Mouse (Mus musculus) midbrain, embryonic 13.5 days (tissue): ENCODE results near the gene Neurl1a. TPM values are rescaled to one million over a fixed set of nuclear protein-coding genes. Genes with fewer than 3 reads are reported as not detected.

ENCODE experiments used
- ATAC-seq: fragments of 200-750 bp; cut with Nextera tagmentation; 2 replicates; pipeline ENCODE4 v1.8.0; 2017; ENCODE audit warnings: mild to moderate bottlenecking, moderate TSS enrichment, moderate library complexity
- H3K27ac ChIP-seq: fragments of 300-500 bp; sonication (generic); 2 replicates; pipeline ENCODE4 v1.5.1; 2015; ENCODE audit warnings: inconsistent platforms, mild to moderate bottlenecking, moderate library complexity
- H3K27me3 ChIP-seq: fragments of 300-500 bp; sonication (generic); 2 replicates; pipeline ENCODE4 v1.6.1; 2015; ENCODE audit warnings: mild to moderate bottlenecking, inconsistent platforms
- H3K36me3 ChIP-seq: fragments of 300-500 bp; sonication (generic); 2 replicates; pipeline ENCODE4 v1.6.1; 2015; ENCODE audit warnings: mild to moderate bottlenecking, inconsistent platforms
- H3K4me1 ChIP-seq: fragments of 300-500 bp; sonication (generic); replicated peaks from 2 replicates; pipeline ENCODE4 v1.6.1; 2015; ENCODE audit warnings: inconsistent platforms
- H3K4me2 ChIP-seq: fragments of 300-500 bp; sonication (generic); replicated peaks from 2 replicates; pipeline ENCODE4 v1.6.1; 2015; ENCODE audit warnings: moderate library complexity, mild to moderate bottlenecking, inconsistent platforms
- H3K4me3 ChIP-seq: fragments of 300-500 bp; sonication (generic); replicated peaks from 2 replicates; pipeline ENCODE4 v1.5.1; 2015; ENCODE audit warnings: mild to moderate bottlenecking, inconsistent platforms
- H3K9ac ChIP-seq: fragments of 300-500 bp; sonication (generic); replicated peaks from 2 replicates; pipeline ENCODE4 v1.6.1; 2015; ENCODE audit warnings: mild to moderate bottlenecking, inconsistent platforms
- H3K9me3 ChIP-seq: fragments of 300-500 bp; sonication (generic); 2 replicates; pipeline ENCODE4 v1.6.1; 2016; ENCODE audit warnings: mild to moderate bottlenecking, inconsistent platforms
- WGBS: fragments of 180-500 bp; shearing (Covaris S2); methylation state at CpG from one replicate; pipeline ENCODE4 v1.1.7; 2015; 5-methylcytosine and 5-hydroxymethylcytosine counted together
- polyA plus RNA-seq: library from polyadenylated mRNA; unstranded; fragments of >200 nt; fragmentation: Nextera tagmentation; extraction: Ambion mirVana; gene quantifications from 2 replicates; pipeline ENCODE4 v1.2.1, GENCODE M21; 2015

The Neurl1a gene
- polyA plus RNA-seq, 1 experiment from 2014 or later: 5.9 TPM

DNA sequence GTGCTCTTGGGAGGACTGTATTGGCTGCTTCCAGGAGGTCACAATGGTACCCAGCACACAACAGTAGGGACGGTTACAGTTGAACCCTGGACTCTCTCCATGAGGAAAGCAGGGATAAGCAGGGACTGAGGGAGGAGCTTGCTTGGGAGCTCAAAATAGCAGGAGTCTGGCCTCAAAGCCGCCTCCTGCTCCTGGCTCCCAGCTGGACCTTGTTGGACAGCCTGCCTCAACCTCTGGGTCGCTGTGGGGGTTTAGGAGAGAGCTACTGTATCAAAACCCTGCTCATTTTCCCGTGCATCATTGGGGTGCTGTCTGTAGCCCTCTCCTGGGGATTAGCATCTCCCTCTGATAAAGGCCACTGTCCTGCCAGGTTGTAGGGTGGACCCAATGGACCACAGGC, 100.8 kb downstream of the Neurl1a start:
- Histone ChIP-seq H3K36me3 (peaks cover 19% of the 10 kb centered on the region), H3K4me3 (no peak overlapping the region), H3K4me2 (no peak overlapping the region), H3K27ac (no peak overlapping the region), H3K27me3 (no peaks in the 10 kb centered on the region), H3K9me3 (no peaks in the 10 kb centered on the region), H3K9ac (no peak overlapping the region), H3K4me1 (no peaks in the 10 kb centered on the region)
- WGBS: 85% methylated on average over 4 of the region's 4 CpGs
- no peak for ATAC-seq

DNA sequence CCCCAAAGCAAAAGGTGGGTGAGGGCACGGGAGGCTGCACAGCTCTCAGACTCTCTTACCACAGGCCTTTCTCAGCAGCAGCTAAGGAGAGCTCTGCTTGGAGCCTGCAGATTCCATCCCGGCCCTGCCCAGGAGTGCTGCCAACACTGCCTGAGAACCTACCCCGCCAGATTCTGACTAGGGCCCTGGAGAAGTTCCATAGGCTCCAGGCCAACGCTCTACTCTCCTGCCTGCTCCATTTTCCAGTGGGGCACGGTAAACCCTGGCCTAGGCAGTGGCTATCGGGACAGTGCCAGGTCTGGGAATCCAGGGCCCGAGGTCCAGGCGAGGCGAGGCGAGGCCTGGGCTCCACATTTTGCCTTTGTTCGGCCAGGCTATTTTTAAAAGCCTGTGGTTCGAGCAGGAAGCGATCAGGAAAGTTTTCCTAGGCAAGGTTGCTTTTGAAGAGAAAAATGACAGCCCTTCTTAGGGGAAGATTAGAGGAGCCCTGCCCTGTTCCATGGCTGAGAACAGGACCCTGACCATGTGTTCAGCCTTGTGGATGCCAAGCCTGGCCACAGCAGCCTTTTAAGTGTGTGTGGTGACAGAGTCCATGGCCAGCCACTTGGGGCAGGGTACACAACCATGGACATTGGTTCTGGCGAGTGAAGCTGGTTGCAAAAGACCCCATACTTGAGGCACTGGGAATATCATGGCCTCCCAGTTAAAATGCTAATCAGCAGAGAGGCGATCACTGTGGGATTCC, 101.3 kb downstream of the Neurl1a start:
- no peak overlapping the region for H3K4me3 ChIP-seq
- no peak for ATAC-seq
- peaks cover 19% of the 10 kb centered on the region for H3K36me3 ChIP-seq
- no peak overlapping the region for H3K4me2 ChIP-seq
- H3K4me1 ChIP-seq: no peaks in the 10 kb centered on the region
- no peaks in the 10 kb centered on the region for H3K27me3 ChIP-seq
- WGBS: 81% methylated on average over 15 of the region's 15 CpGs
- H3K9me3 ChIP-seq: no peaks in the 10 kb centered on the region
- 0 out of 2 replicates have a peak overlapping the region, but pooled peaks have one; percentile 9 for H3K27ac ChIP-seq
- no peak overlapping the region for H3K9ac ChIP-seq

GRCm38 (mm10) chr19:47280894-47281293, 102.3 kb downstream of the Neurl1a start:
- Histone ChIP-seq H3K9me3 (no peaks in the 10 kb centered on the region), H3K4me2 (no peak overlapping the region), H3K9ac (0 out of 2 replicates have a peak overlapping the region, but pooled peaks have one; percentile 14), H3K27ac (no peak overlapping the region), H3K4me3 (no peak overlapping the region), H3K36me3 (peaks cover 16% of the 10 kb centered on the region), H3K4me1 (no peaks in the 10 kb centered on the region), H3K27me3 (no peaks in the 10 kb centered on the region)
- ATAC-seq: no peak
- WGBS: 88% methylated on average over 9 of the region's 9 CpGs

DNA sequence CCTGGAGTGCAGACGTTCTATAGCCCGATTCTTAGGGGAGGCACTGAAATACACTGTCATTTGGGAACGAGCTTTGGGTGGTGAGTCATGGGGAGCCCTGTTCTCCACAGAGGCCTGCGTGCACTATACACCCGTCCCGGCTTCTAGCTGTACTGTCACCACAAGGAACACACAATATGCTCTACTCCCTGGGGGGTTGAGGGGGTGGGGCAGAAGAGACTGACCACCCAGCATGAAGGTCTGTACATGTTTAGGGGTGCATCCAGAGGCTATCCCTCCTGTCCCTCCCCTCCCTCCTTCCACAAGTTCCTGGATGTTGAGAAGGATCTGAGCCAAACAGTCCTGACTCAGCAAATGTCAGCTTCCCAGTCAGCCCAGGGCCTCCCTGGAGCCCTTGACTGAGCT, 103.4 kb downstream of the Neurl1a start:
- no peak overlapping the region for H3K27ac ChIP-seq
- H3K4me1 ChIP-seq: no peaks in the 10 kb centered on the region
- peaks cover 10% of the 10 kb centered on the region; the same call in 1 of the 2 replicates for H3K36me3 ChIP-seq
- no peak overlapping the region for H3K4me3 ChIP-seq
- H3K9ac ChIP-seq: no peak overlapping the region
- no peak overlapping the region for H3K4me2 ChIP-seq
- 77% methylated on average over 6 of the region's 6 CpGs for WGBS
- no peak for ATAC-seq
- H3K9me3 ChIP-seq: no peaks in the 10 kb centered on the region
- no peaks in the 10 kb centered on the region for H3K27me3 ChIP-seq

- H3K9ac ChIP-seq: no peak overlapping the region
- H3K27me3 ChIP-seq: no peaks in the 10 kb centered on the region
- no peak overlapping the region for H3K4me2 ChIP-seq
- no peak for ATAC-seq
- H3K4me3 ChIP-seq: no peak overlapping the region
- H3K36me3 ChIP-seq: peaks cover 5% of the 10 kb centered on the region; the same call in 1 of the 2 replicates
- 95% methylated on average over 17 of the region's 17 CpGs for WGBS
- no peaks in the 10 kb centered on the region for H3K9me3 ChIP-seq
- no peaks in the 10 kb centered on the region for H3K4me1 ChIP-seq
- H3K27ac ChIP-seq: no peak overlapping the region
Measured at GRCm38 (mm10) chr19:47282688-47283215, 104.1 kb downstream of the Neurl1a start.

DNA sequence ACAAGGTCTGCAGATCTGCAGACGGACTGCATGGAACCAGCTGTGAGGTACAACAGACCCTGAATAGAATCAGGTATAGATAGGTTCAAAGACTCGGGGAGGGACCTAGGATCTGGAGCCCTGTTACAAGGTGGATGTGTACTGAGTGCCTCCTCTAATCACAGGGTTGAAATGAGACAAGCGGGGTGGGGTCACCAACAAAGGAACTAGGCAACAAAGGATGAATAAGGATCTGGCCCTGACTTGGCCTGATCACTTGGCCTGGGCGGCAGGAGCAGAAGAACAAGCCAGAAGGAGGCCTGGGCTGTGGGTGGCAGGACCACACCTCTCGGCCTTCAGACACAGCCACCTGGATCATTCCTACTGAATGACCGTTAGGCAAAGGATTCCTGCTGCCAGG, 107.0 kb downstream of the Neurl1a start:
- ATAC-seq: no peak
- 75% methylated on average over 6 of the region's 6 CpGs for WGBS
- H3K4me2 ChIP-seq: no peak overlapping the region
- H3K27ac ChIP-seq: no peak overlapping the region
- H3K4me1 ChIP-seq: peaks cover 3% of the 10 kb centered on the region; the same call in 1 of the 2 replicates
- H3K9ac ChIP-seq: no peak overlapping the region
- H3K27me3 ChIP-seq: no peaks in the 10 kb centered on the region
- no peaks in the 10 kb centered on the region for H3K36me3 ChIP-seq
- H3K4me3 ChIP-seq: no peak overlapping the region
- no peaks in the 10 kb centered on the region for H3K9me3 ChIP-seq

DNA sequence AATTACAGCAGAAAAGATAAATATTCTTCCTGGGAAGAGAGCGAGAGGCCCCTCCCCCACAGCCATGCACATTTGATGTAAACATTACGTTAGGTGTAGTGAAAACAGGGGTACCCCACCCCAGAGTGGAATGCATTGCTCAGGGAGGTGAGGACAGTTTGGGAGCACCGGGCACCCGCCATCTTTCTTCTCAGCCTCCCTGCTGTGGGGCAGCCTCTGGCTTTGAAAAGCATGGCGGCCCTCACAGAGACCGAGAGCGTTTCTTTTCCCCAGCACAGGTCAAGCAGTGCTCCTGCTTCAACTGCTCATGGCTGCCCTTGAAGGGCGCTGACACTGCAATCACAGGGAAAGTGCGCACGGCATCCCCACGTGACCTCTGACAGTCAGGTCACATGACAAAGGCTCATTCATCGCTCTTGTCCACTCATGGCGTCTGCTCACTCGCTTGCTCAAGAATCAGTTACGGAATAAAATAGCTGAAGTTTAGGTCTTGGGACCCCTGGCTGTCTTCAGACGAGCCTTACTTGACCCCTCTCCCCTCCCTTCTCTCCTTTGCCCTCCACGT, 108.3 kb downstream of the Neurl1a start:
- H3K4me3 ChIP-seq: no peak overlapping the region
- no peak for ATAC-seq
- H3K36me3 ChIP-seq: no peaks in the 10 kb centered on the region
- WGBS: 72% methylated on average over 17 of the region's 17 CpGs
- H3K27ac ChIP-seq: no peak overlapping the region
- H3K9me3 ChIP-seq: no peaks in the 10 kb centered on the region
- no peaks in the 10 kb centered on the region for H3K27me3 ChIP-seq
- H3K4me2 ChIP-seq: no peak overlapping the region
- H3K9ac ChIP-seq: no peak overlapping the region
- peaks cover 17% of the 10 kb centered on the region for H3K4me1 ChIP-seq

- no peaks in the 10 kb centered on the region for H3K9me3 ChIP-seq
- H3K4me2 ChIP-seq: no peak overlapping the region
- no peak overlapping the region for H3K4me3 ChIP-seq
- 0 out of 2 replicates have a peak overlapping the region, but pooled peaks have one; percentile 8 for H3K27ac ChIP-seq
- no peaks in the 10 kb centered on the region for H3K27me3 ChIP-seq
- ATAC-seq: peak; percentile 56; the same call in 1 of the 2 replicates
- no peaks in the 10 kb centered on the region for H3K36me3 ChIP-seq
- no peak overlapping the region for H3K9ac ChIP-seq
- peaks cover 25% of the 10 kb centered on the region for H3K4me1 ChIP-seq
- 28% methylated on average over 7 of the region's 7 CpGs for whole genome bisulfite sequencing
Measured at GRCm38 (mm10) chr19:47291307-47292080, 112.9 kb downstream of the Neurl1a start.

GRCm38 (mm10) chr19:47292451-47292951, 113.9 kb downstream of the Neurl1a start:
- Histone ChIP-seq H3K4me2 (no peak overlapping the region), H3K4me1 (peaks cover 25% of the 10 kb centered on the region), H3K4me3 (no peak overlapping the region), H3K27me3 (no peaks in the 10 kb centered on the region), H3K36me3 (no peaks in the 10 kb centered on the region), H3K9ac (peak overlapping the region; percentile 15; the same call in 1 of the 2 replicates), H3K27ac (no peak overlapping the region), H3K9me3 (no peaks in the 10 kb centered on the region)
- no peak for ATAC-seq
- WGBS: 56% methylated on average over 7 of the region's 7 CpGs

DNA sequence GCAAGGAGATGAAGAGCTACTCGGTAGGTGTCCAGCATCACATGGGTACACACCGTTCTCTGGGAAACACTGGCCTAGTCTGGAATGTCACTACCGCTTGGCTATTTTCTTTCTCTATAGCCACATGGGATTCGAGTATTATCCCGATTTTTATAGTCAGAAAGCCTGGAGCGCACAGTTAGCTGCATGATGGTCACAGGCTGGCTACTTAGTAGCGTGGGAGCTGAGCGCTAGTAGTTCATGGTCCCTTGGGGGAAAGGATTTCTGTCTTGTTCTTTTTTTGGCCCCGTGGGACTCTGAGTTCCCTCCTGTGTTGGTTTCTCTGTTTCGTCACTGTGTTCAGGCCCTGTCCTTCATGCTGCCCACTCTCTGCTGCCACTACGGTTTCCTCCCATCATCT, 119.5 kb downstream of the Neurl1a start:
- H3K4me1 ChIP-seq: peaks cover 25% of the 10 kb centered on the region
- H3K27me3 ChIP-seq: no peaks in the 10 kb centered on the region
- no peak overlapping the region for H3K4me3 ChIP-seq
- no peak overlapping the region for H3K27ac ChIP-seq
- no peak overlapping the region for H3K4me2 ChIP-seq
- ATAC-seq: no peak
- no peak overlapping the region for H3K9ac ChIP-seq
- 71% methylated on average over 11 of the region's 11 CpGs for WGBS
- no peaks in the 10 kb centered on the region for H3K9me3 ChIP-seq
- H3K36me3 ChIP-seq: no peaks in the 10 kb centered on the region

GRCm38 (mm10) chr19:47301303-47302190, 122.9 kb downstream of the Neurl1a start:
- H3K4me1 ChIP-seq: peaks cover 25% of the 10 kb centered on the region
- no peaks in the 10 kb centered on the region for H3K27me3 ChIP-seq
- peak overlapping the region; percentile 0; the same call in 1 of the 2 replicates for H3K9ac ChIP-seq
- H3K9me3 ChIP-seq: no peaks in the 10 kb centered on the region
- ATAC-seq: peak; percentile 87
- peak overlapping the region; percentile 78 for H3K27ac ChIP-seq
- WGBS: 3% methylated on average over 19 of the region's 19 CpGs
- no peaks in the 10 kb centered on the region for H3K36me3 ChIP-seq
- no peak overlapping the region for H3K4me3 ChIP-seq
- H3K4me2 ChIP-seq: peak overlapping the region; percentile 30
